Mouse (Mus musculus) testis, adult 2 months (tissue): ENCODE measurements at regions not wholly inside any gene's neighbourhood (a gene's known extent, or its start where the extent isn't known, plus 50 kb on each side); places are given as distances from the start of the nearest gene placed in this dataset.

ENCODE experiments used
- H3K27ac ChIP-seq: fragments of 200-500 bp; 2 replicates; pipeline ENCODE4 v1.5.1; 2012; ENCODE audit warnings: low read depth, low read length; ENCODE audit not compliant: control insufficient read depth, insufficient read depth
- H3K27me3 ChIP-seq: fragments of 200-500 bp; 2 replicates; pipeline ENCODE4 v1.6.1; 2012; ENCODE audit warnings: mild to moderate bottlenecking, low read length, moderate library complexity; ENCODE audit not compliant: control insufficient read depth, insufficient read depth
- H3K36me3 ChIP-seq: fragments of 200-500 bp; 2 replicates; pipeline ENCODE4 v1.6.1; 2012; ENCODE audit warnings: mild to moderate bottlenecking, low read length; ENCODE audit not compliant: control insufficient read depth, insufficient read depth
- H3K4me1 ChIP-seq: fragments of 200-500 bp; 2 replicates; pipeline ENCODE4 v1.6.1; 2012; ENCODE audit warnings: low read length; ENCODE audit not compliant: control insufficient read depth, insufficient read depth
- H3K4me3 ChIP-seq: fragments of 200-500 bp; 2 replicates; pipeline ENCODE4 v1.5.1; 2012; ENCODE audit warnings: low read depth, mild to moderate bottlenecking, low read length, moderate library complexity, mixed read lengths; ENCODE audit not compliant: control insufficient read depth
- CTCF ChIP-seq: fragments of 200-500 bp; IDR thresholded peaks from 2 replicates; pipeline ENCODE4 v1.5.1; 2012; ENCODE audit warnings: low read depth, mild to moderate bottlenecking, inconsistent platforms, low read length, moderate library complexity; ENCODE audit not compliant: control insufficient read depth, insufficient read depth, insufficient replicate concordance
- POLR2A ChIP-seq: fragments of 200-500 bp; IDR thresholded peaks from 2 replicates; pipeline ENCODE4 v1.6.1; 2012; ENCODE audit warnings: low read depth, mild to moderate bottlenecking, inconsistent platforms, low read length, moderate library complexity; ENCODE audit not compliant: control insufficient read depth

DNA sequence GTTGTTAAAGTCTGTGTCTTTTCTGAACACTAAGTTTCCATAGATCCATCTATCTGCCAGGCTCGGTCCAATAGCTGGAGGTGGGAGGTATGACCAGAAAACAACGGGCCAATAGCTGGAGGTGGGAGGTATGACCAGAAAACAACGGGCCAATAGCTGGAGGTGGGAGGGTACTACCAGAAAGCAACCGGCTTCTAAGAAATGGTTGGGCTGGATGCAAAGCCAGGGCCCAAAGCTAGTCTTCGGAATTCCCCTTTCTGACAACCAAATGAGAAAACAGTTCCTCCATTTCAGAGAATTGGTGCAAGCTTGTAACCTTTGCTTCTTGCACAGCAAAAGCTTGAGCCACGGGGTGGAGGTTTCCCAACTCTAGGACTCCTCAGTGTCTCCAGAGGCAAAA lies 147.1 kb upstream of the 1600014C23Rik start:
- peaks cover 4% of the 10 kb centered on the region for H3K4me1 ChIP-seq
- H3K27ac ChIP-seq = no peak overlapping the region
- H3K36me3 ChIP-seq = no peaks in the 10 kb centered on the region
- peak overlapping the region; percentile 19; the same call in 1 of the 2 replicates for H3K4me3 ChIP-seq
- no peak for TF ChIP-seq CTCF
- no peak for TF ChIP-seq POLR2A
- H3K27me3 ChIP-seq = no peaks in the 10 kb centered on the region

DNA sequence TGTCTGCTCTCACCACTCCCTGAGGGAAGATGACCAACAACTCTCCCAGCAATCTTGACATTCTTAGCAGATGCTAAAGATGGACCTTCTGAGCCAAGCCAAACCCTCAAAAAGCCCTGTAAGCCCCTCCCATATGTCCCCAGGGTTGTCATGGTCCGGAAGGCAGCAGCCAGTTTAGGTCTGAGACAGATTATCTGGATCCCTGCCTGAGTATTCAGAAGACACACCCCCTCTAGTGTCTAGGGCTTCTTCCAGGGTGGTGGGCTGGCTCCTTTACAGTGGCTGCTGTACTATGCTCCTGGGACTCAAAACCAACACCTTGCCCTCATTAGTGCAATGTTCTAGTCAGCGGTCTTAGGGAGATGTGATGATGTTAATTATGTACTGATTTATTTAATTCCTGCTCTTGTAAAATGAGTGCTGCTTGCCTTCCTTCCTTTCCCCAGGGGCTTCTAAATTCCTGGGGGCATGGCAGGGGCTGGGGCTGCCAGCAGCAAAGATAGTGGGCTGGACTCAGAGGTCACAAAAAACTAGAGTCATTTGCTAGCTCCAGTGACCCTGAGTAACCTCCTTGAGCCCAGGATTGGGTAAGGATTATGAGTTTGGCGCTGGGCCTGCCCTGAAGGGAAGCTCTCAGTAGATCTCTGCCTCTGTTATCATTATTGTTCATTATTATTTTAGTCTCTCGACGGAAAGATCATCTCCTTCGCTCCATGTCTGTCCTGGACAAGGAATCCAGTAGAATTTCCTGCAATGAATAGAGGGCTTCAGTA lies 146.0 kb upstream of the 1600014C23Rik start:
- Histone ChIP-seq H3K36me3 (no peaks in the 10 kb centered on the region), H3K27ac (no peak overlapping the region), H3K27me3 (no peaks in the 10 kb centered on the region), H3K4me1 (no peaks in the 10 kb centered on the region), H3K4me3 (no peak overlapping the region; the same call in 1 of the 2 replicates)
- no peak for TF ChIP-seq POLR2A
- no peak for TF ChIP-seq CTCF

- no peaks in the 10 kb centered on the region for H3K4me1 ChIP-seq
- H3K27me3 ChIP-seq = no peaks in the 10 kb centered on the region
- H3K36me3 ChIP-seq = no peaks in the 10 kb centered on the region
- no peak for TF ChIP-seq POLR2A
- peak; percentile 88 for TF ChIP-seq CTCF
- no peak overlapping the region for H3K4me3 ChIP-seq
- no peak overlapping the region for H3K27ac ChIP-seq
These were observed 144.8 kb upstream of the 1600014C23Rik start for GRCm38 (mm10) chr17:45878394-45878793.

DNA sequence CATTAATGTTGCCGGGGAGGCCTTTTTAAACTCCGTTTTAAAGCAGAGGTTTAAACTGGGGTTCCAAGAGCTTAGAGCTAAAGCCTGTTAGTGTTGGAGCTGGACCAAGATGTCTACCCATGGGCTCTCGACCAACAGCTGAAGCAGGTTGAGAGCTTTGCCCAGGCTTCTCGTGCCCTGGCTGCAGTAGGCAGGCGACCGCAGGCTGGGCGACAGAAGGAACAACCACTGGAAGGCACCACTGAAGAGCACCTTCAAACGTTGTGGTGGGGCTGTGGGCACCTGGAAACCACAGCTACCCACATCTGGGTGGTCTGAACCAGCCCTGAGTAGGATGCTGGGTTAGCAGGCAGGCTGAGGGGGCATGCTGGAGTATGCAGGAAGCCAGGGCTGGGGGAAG lies 141.7 kb upstream of the 1600014C23Rik start:
- peaks cover 2% of the 10 kb centered on the region for H3K4me1 ChIP-seq
- no peaks in the 10 kb centered on the region for H3K36me3 ChIP-seq
- TF ChIP-seq CTCF (no peak), POLR2A (no peak)
- H3K27ac ChIP-seq = no peak overlapping the region
- no peaks in the 10 kb centered on the region for H3K27me3 ChIP-seq
- no peak overlapping the region for H3K4me3 ChIP-seq

GRCm38 (mm10) chr17:45873996-45874395 lies 140.4 kb upstream of the 1600014C23Rik start:
- no peaks in the 10 kb centered on the region for H3K27me3 ChIP-seq
- H3K27ac ChIP-seq = no peak overlapping the region
- H3K4me3 ChIP-seq = no peak overlapping the region
- no peaks in the 10 kb centered on the region for H3K36me3 ChIP-seq
- no peak for TF ChIP-seq CTCF
- H3K4me1 ChIP-seq = peaks cover 2% of the 10 kb centered on the region

DNA sequence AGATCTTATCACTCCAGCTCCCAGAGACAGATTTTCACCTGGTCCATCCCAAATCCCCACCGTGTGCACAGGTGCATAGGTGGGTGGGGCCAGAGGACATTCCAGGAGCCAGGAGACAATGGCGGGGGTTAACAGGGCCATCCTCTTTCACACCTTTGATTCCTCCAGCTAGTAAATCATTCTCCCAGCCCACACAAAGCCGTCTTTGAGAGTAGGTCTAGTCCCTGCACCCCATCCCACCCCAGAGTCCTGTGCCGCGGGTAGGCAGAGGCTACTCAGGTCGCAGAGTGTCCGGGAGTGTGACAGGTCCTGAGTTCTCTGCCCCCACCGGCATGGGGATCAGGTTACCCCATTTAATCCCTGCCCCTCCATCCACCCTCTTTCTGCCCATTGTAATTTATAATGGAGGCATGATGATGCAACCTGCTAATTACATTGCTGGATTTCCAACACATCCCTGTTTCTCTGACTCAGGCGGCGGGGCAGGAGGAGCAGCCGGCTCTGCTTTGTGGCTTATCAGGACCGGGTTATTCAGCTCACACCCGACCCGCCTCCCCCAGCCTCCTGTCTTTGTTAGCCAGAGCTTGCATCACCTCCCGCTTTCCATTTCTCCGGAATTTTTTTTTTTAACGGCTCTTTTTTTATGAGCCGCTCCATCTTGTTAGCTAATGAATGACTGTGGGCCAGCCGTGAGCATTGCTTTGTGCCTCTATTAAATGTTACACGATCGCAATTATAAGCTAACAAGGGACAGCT lies 139.7 kb upstream of the 1600014C23Rik start:
- Histone ChIP-seq H3K27ac (no peak overlapping the region), H3K27me3 (no peaks in the 10 kb centered on the region), H3K4me1 (peaks cover 2% of the 10 kb centered on the region), H3K4me3 (no peak overlapping the region), H3K36me3 (no peaks in the 10 kb centered on the region)
- TF ChIP-seq CTCF (no peak), POLR2A (no peak)

- Histone ChIP-seq H3K36me3 (no peaks in the 10 kb centered on the region), H3K27ac (no peak overlapping the region), H3K27me3 (no peaks in the 10 kb centered on the region), H3K4me1 (peaks cover 2% of the 10 kb centered on the region), H3K4me3 (no peak overlapping the region)
- TF ChIP-seq CTCF (no peak), POLR2A (no peak)
These were observed 138.3 kb upstream of the 1600014C23Rik start for GRCm38 (mm10) chr17:45871666-45872653.
